Mouse (Mus musculus): Measurements from ENCODE around the gene Cryab.

Cryab gene

GRCm38 (mm10) chr9:50751323-50751722, at the start of gene Cryab:
Gene Cryab, plus strand, starts transcription at chr9:50751325.
- no peak for DNase-seq (ENCODE audit: low spot score)

GRCm38 (mm10) chr9:50704907-50705306, 46.2 kb upstream of the Cryab start:
- no peak for DNase-seq (ENCODE audit: low spot score)

GRCm38 (mm10) chr9:50709108-50709507, 42.0 kb upstream of the Cryab start:
- DNase-seq (ENCODE audit: low spot score), result peak; percentile 26

- DNase-seq (ENCODE audit: low spot score), result no peak
These were observed 39.8 kb upstream of the Cryab start for GRCm38 (mm10) chr9:50711337-50711736.

- DNase-seq (ENCODE audit: low spot score), result no peak
These were observed 36.9 kb upstream of the Cryab start for GRCm38 (mm10) chr9:50714188-50714587.

- no peak for DNase-seq (ENCODE audit: low spot score)
These were observed 32.2 kb upstream of the Cryab start for GRCm38 (mm10) chr9:50718878-50719277.

GRCm38 (mm10) chr9:50721061-50721460, 30.1 kb upstream of the Cryab start:
- DNase-seq (ENCODE audit: low spot score), result no peak

GRCm38 (mm10) chr9:50722451-50722911, 28.6 kb upstream of the Cryab start:
- DNase-seq (ENCODE audit: low spot score), result no peak

- DNase-seq (ENCODE audit: low spot score), result peak; percentile 83
These were observed 27.7 kb upstream of the Cryab start for GRCm38 (mm10) chr9:50723406-50723805.

GRCm38 (mm10) chr9:50724147-50724546, 27.0 kb upstream of the Cryab start:
- DNase-seq (ENCODE audit: low spot score), result no peak

GRCm38 (mm10) chr9:50724661-50725330, 26.3 kb upstream of the Cryab start:
- no peak for DNase-seq (ENCODE audit: low spot score)

GRCm38 (mm10) chr9:50725921-50726590, 25.1 kb upstream of the Cryab start:
- no peak for DNase-seq (ENCODE audit: low spot score)

- DNase-seq (ENCODE audit: low spot score), result no peak
These were observed 23.8 kb upstream of the Cryab start for GRCm38 (mm10) chr9:50727171-50727924.

- DNase-seq (ENCODE audit: low spot score), result peak; percentile 52
These were observed 23.0 kb upstream of the Cryab start for GRCm38 (mm10) chr9:50727925-50728651.

GRCm38 (mm10) chr9:50729600-50729999, 21.5 kb upstream of the Cryab start:
- DNase-seq (ENCODE audit: low spot score), result no peak

- DNase-seq (ENCODE audit: low spot score), result no peak
These were observed 18.6 kb upstream of the Cryab start for GRCm38 (mm10) chr9:50732560-50732959.

GRCm38 (mm10) chr9:50734989-50735388, 16.1 kb upstream of the Cryab start:
- peak; percentile 54 for DNase-seq (ENCODE audit: low spot score)

- peak; percentile 94 for DNase-seq (ENCODE audit: low spot score)
These were observed 11.9 kb upstream of the Cryab start, which contains the start of gene Dixdc1 for GRCm38 (mm10) chr9:50738914-50739870. Gene Dixdc1, minus strand, starts transcription at chr9:50739517.

- DNase-seq (ENCODE audit: low spot score), result no peak
These were observed 10.0 kb upstream of the Cryab start for GRCm38 (mm10) chr9:50740867-50741784.

GRCm38 (mm10) chr9:50742261-50742660, 8.9 kb upstream of the Cryab start:
- no peak for DNase-seq (ENCODE audit: low spot score)

Data from urinary bladder, postnatal 14 days (tissue).